Mouse (Mus musculus): Measurements from ENCODE around the gene Cyfip2. TPM values are rescaled to one million over a fixed set of nuclear protein-coding genes. Genes with fewer than 3 reads are reported as not detected.
A peak's percentile ranks its signal among the peaks of the same experiment; 100 is the strongest.

The Cyfip2 gene
- polyA plus RNA-seq, 1 experiment from 2014 or later, result 8.9 TPM

- Histone ChIP-seq H3K27ac (replicated peaks in 1 of 2; ENCODE audit: control insufficient read depth in 1 of 2, insufficient read depth in 1 of 2, low read depth in 2 of 2, low read length in 2 of 2) (no peak overlapping the region), H3K9me3 (ENCODE audit: control insufficient read depth, low read length) (no peaks in the 10 kb centered on the region), H3K9ac (ENCODE audit: low read length) (no peak overlapping the region), H3K27me3 (ENCODE audit: control insufficient read depth, insufficient read depth, low read length) (no peaks in the 10 kb centered on the region), H3K36me3 (ENCODE audit: control insufficient read depth, insufficient read depth, low read length) (0 out of 2 replicates have a peak, but pooled peaks cover 2% of the 10 kb centered on the region), H3K4me2 (ENCODE audit: low read length) (no peak overlapping the region), H3K4me1 (ENCODE audit: control insufficient read depth in 2 of 2, insufficient read depth in 2 of 2, low read length in 2 of 2) (peaks cover 27 to 33% of the 10 kb centered on the region in 2 experiments), H3K4me3 (ENCODE audit: control insufficient read depth in 1 of 2, insufficient read depth in 1 of 2, low read depth in 1 of 2, low read length in 2 of 2) (no peak overlapping the region)
- ATAC-seq (ENCODE audit: insufficient number of reproducible peaks, insufficient read depth, low FRiP score, low read depth), result no peak
- 92% methylated on average over 9 of the region's 9 CpGs for WGBS
These were observed 95.0 kb downstream of the Cyfip2 start for GRCm38 (mm10) chr11:46217686-46218085.

DNA sequence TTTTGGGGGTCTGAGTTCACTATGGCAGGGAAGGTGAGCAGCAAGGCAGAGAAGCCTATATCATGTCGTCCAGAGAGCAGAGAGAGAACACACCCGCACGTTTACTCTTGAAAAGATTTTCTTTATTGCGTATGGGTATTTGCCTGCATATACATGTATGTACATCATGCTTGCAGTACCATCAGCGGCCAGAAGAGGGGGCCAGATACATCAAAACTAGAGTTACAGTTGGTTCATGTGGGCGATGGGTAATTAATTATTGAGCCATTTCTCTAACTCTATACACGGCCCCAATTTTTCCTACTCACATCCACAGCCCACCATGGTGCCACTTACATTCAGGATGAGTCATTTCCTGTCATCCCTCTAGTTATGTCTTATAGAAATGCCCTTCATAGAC lies 96.0 kb downstream of the Cyfip2 start:
- Histone ChIP-seq H3K4me3 (ENCODE audit: control insufficient read depth in 1 of 2, insufficient read depth in 1 of 2, low read depth in 1 of 2, low read length in 2 of 2) (no peak overlapping the region), H3K27me3 (ENCODE audit: control insufficient read depth, insufficient read depth, low read length) (no peaks in the 10 kb centered on the region), H3K9me3 (ENCODE audit: control insufficient read depth, low read length) (no peaks in the 10 kb centered on the region), H3K4me2 (ENCODE audit: low read length) (no peak overlapping the region), H3K4me1 (ENCODE audit: control insufficient read depth in 2 of 2, insufficient read depth in 2 of 2, low read length in 2 of 2) (peaks cover 34 to 40% of the 10 kb centered on the region in 2 experiments), H3K27ac (replicated peaks in 1 of 2; ENCODE audit: control insufficient read depth in 1 of 2, insufficient read depth in 1 of 2, low read depth in 2 of 2, low read length in 2 of 2) (no peak overlapping the region), H3K36me3 (ENCODE audit: control insufficient read depth, insufficient read depth, low read length) (no peaks in the 10 kb centered on the region), H3K9ac (ENCODE audit: low read length) (no peak overlapping the region)
- ATAC-seq (ENCODE audit: insufficient number of reproducible peaks, insufficient read depth, low FRiP score, low read depth), result no peak
- WGBS, result 70% methylated on average over 7 of the region's 7 CpGs

GRCm38 (mm10) chr11:46215354-46215753 lies 97.3 kb downstream of the Cyfip2 start:
- peak; percentile 66 for ATAC-seq (ENCODE audit: insufficient number of reproducible peaks, insufficient read depth, low FRiP score, low read depth)
- peak overlapping the region; percentile 94 to 98 for H3K27ac ChIP-seq (replicated peaks in 1 of 2; ENCODE audit: control insufficient read depth in 1 of 2, insufficient read depth in 1 of 2, low read depth in 2 of 2, low read length in 2 of 2)
- H3K27me3 ChIP-seq (ENCODE audit: control insufficient read depth, insufficient read depth, low read length), result no peaks in the 10 kb centered on the region
- no peak overlapping the region for H3K4me3 ChIP-seq (ENCODE audit: control insufficient read depth in 1 of 2, insufficient read depth in 1 of 2, low read depth in 1 of 2, low read length in 2 of 2)
- 3% methylated on average over 3 of the region's 3 CpGs for WGBS
- H3K9me3 ChIP-seq (ENCODE audit: control insufficient read depth, low read length), result no peaks in the 10 kb centered on the region
- no peaks in the 10 kb centered on the region for H3K36me3 ChIP-seq (ENCODE audit: control insufficient read depth, insufficient read depth, low read length)
- peaks cover 40 to 47% of the 10 kb centered on the region in 2 experiments for H3K4me1 ChIP-seq (ENCODE audit: control insufficient read depth in 2 of 2, insufficient read depth in 2 of 2, low read length in 2 of 2)
- H3K4me2 ChIP-seq (ENCODE audit: low read length), result peak overlapping the region; percentile 41
- peak overlapping the region; percentile 63 for H3K9ac ChIP-seq (ENCODE audit: low read length)

GRCm38 (mm10) chr11:46214368-46215230 lies 98.1 kb downstream of the Cyfip2 start:
- no peaks in the 10 kb centered on the region for H3K9me3 ChIP-seq (ENCODE audit: control insufficient read depth, low read length)
- H3K9ac ChIP-seq (ENCODE audit: low read length), result peak overlapping the region; percentile 63
- peak overlapping the region; percentile 41 for H3K4me2 ChIP-seq (ENCODE audit: low read length)
- WGBS, result 8% methylated on average over 14 of the region's 14 CpGs
- peak overlapping the region; percentile 94 to 98 for H3K27ac ChIP-seq (replicated peaks in 1 of 2; ENCODE audit: control insufficient read depth in 1 of 2, insufficient read depth in 1 of 2, low read depth in 2 of 2, low read length in 2 of 2)
- no peaks in the 10 kb centered on the region for H3K36me3 ChIP-seq (ENCODE audit: control insufficient read depth, insufficient read depth, low read length)
- no peaks in the 10 kb centered on the region for H3K27me3 ChIP-seq (ENCODE audit: control insufficient read depth, insufficient read depth, low read length)
- no peak overlapping the region; a peak in 1 of 4 replicates for H3K4me3 ChIP-seq (ENCODE audit: control insufficient read depth in 1 of 2, insufficient read depth in 1 of 2, low read depth in 1 of 2, low read length in 2 of 2)
- peak; percentile 61 for ATAC-seq (ENCODE audit: insufficient number of reproducible peaks, insufficient read depth, low FRiP score, low read depth)
- peaks cover 46 to 52% of the 10 kb centered on the region in 2 experiments for H3K4me1 ChIP-seq (ENCODE audit: control insufficient read depth in 2 of 2, insufficient read depth in 2 of 2, low read length in 2 of 2)

GRCm38 (mm10) chr11:46213844-46214243 lies 98.8 kb downstream of the Cyfip2 start:
- H3K4me1 ChIP-seq (ENCODE audit: control insufficient read depth in 2 of 2, insufficient read depth in 2 of 2, low read length in 2 of 2), result peaks cover 46 to 55% of the 10 kb centered on the region in 2 experiments
- H3K27me3 ChIP-seq (ENCODE audit: control insufficient read depth, insufficient read depth, low read length), result no peaks in the 10 kb centered on the region
- H3K27ac ChIP-seq (replicated peaks in 1 of 2; ENCODE audit: control insufficient read depth in 1 of 2, insufficient read depth in 1 of 2, low read depth in 2 of 2, low read length in 2 of 2), result peak overlapping the region; percentile 94 to 98
- no peaks in the 10 kb centered on the region for H3K9me3 ChIP-seq (ENCODE audit: control insufficient read depth, low read length)
- peak; percentile 48; the same call in 1 of the 2 replicates for ATAC-seq (ENCODE audit: insufficient number of reproducible peaks, insufficient read depth, low FRiP score, low read depth)
- no peaks in the 10 kb centered on the region for H3K36me3 ChIP-seq (ENCODE audit: control insufficient read depth, insufficient read depth, low read length)
- H3K4me2 ChIP-seq (ENCODE audit: low read length), result 0 out of 2 replicates have a peak overlapping the region, but pooled peaks have one; percentile 13
- 15% methylated on average over 5 of the region's 5 CpGs for WGBS
- peak overlapping the region; percentile 63 for H3K9ac ChIP-seq (ENCODE audit: low read length)
- no peak overlapping the region for H3K4me3 ChIP-seq (ENCODE audit: control insufficient read depth in 1 of 2, insufficient read depth in 1 of 2, low read depth in 1 of 2, low read length in 2 of 2)

GRCm38 (mm10) chr11:46211858-46212257 lies 100.8 kb downstream of the Cyfip2 start:
- Histone ChIP-seq H3K36me3 (ENCODE audit: control insufficient read depth, insufficient read depth, low read length) (no peaks in the 10 kb centered on the region), H3K4me2 (ENCODE audit: low read length) (no peak overlapping the region), H3K9me3 (ENCODE audit: control insufficient read depth, low read length) (no peaks in the 10 kb centered on the region), H3K4me1 (ENCODE audit: control insufficient read depth in 2 of 2, insufficient read depth in 2 of 2, low read length in 2 of 2) (peaks cover 46 to 55% of the 10 kb centered on the region in 2 experiments), H3K9ac (ENCODE audit: low read length) (peak overlapping the region; percentile 51; the same call in 1 of the 2 replicates), H3K27me3 (ENCODE audit: control insufficient read depth, insufficient read depth, low read length) (no peaks in the 10 kb centered on the region), H3K27ac (replicated peaks in 1 of 2; ENCODE audit: control insufficient read depth in 1 of 2, insufficient read depth in 1 of 2, low read depth in 2 of 2, low read length in 2 of 2) (peak overlapping the region; percentile 64 to 69), H3K4me3 (ENCODE audit: control insufficient read depth in 1 of 2, insufficient read depth in 1 of 2, low read depth in 1 of 2, low read length in 2 of 2) (no peak overlapping the region)
- ATAC-seq (ENCODE audit: insufficient number of reproducible peaks, insufficient read depth, low FRiP score, low read depth), result no peak
- 22% methylated on average over 3 of the region's 3 CpGs for WGBS

DNA sequence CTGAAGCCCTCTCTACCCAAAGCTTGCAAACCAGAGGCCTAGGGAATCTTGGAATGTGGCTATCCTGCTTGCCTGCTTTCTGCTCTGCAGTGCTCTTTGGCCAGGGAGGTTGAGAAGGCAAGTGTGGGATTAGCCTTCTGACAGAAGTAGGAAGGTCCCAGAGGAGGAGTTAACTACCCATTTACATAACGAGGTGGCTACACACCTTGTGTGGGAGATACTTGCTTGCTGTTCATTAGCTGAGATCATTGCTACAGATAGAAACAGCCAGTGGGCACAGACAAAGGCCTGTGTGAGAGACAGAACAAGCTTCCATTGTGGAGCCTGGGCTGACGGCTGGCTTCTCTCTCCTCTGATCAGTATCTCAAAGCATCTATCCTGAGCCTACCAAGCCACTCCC lies 102.8 kb downstream of the Cyfip2 start:
- no peak for ATAC-seq (ENCODE audit: insufficient number of reproducible peaks, insufficient read depth, low FRiP score, low read depth)
- H3K36me3 ChIP-seq (ENCODE audit: control insufficient read depth, insufficient read depth, low read length), result no peaks in the 10 kb centered on the region
- H3K4me3 ChIP-seq (ENCODE audit: control insufficient read depth in 1 of 2, insufficient read depth in 1 of 2, low read depth in 1 of 2, low read length in 2 of 2), result no peak overlapping the region
- H3K4me1 ChIP-seq (ENCODE audit: control insufficient read depth in 2 of 2, insufficient read depth in 2 of 2, low read length in 2 of 2), result peaks cover 53 to 62% of the 10 kb centered on the region in 2 experiments
- WGBS, result 38% methylated on average over 2 of the region's 2 CpGs
- no peaks in the 10 kb centered on the region for H3K9me3 ChIP-seq (ENCODE audit: control insufficient read depth, low read length)
- no peak overlapping the region for H3K9ac ChIP-seq (ENCODE audit: low read length)
- no peaks in the 10 kb centered on the region for H3K27me3 ChIP-seq (ENCODE audit: control insufficient read depth, insufficient read depth, low read length)
- H3K4me2 ChIP-seq (ENCODE audit: low read length), result no peak overlapping the region
- H3K27ac ChIP-seq (replicated peaks in 1 of 2; ENCODE audit: control insufficient read depth in 1 of 2, insufficient read depth in 1 of 2, low read depth in 2 of 2, low read length in 2 of 2), result no peak overlapping the region

Measured in heart, embryonic 14.5 days (tissue).